Mouse (Mus musculus) c-Kit-positive CD71-positive TER-119-negative erythroid progenitor cells, embryonic 14.5 days (primary cell): Measurements from ENCODE around the gene Ythdc1.
"Not testable (repeated sequence)": the region's sequence is repeated elsewhere in the genome, so short reads cannot be mapped to it uniquely, and the experiment has no call there.

ENCODE experiments used
- DNase-seq: peaks from one replicate; pipeline ENCODE4 v3.0.0-alpha.2; 2013; ENCODE audit warnings: low read depth

Gene Ythdc1

GRCm38 (mm10) chr5:86803962-86804940 is at the start of gene Ythdc1:
Gene Ythdc1, plus strand, starts transcription at chr5:86804221.
- DNase-seq, result peak; percentile 90

GRCm38 (mm10) chr5:86769015-86769658 is 34.9 kb upstream of the Ythdc1 start:
- DNase-seq, result no peak

- DNase-seq, result no peak
Observed at GRCm38 (mm10) chr5:86771010-86771409, 33.0 kb upstream of the Ythdc1 start.

- no peak for DNase-seq
Observed at GRCm38 (mm10) chr5:86776941-86777340, 27.1 kb upstream of the Ythdc1 start.

GRCm38 (mm10) chr5:86778471-86778870 is 25.6 kb upstream of the Ythdc1 start:
- DNase-seq, result no peak

GRCm38 (mm10) chr5:86783059-86783458 is 21.0 kb upstream of the Ythdc1 start:
- no peak for DNase-seq

GRCm38 (mm10) chr5:86784205-86784604 is 19.8 kb upstream of the Ythdc1 start:
- DNase-seq, result no peak

- DNase-seq, result no peak
Observed at GRCm38 (mm10) chr5:86786798-86787197, 17.2 kb upstream of the Ythdc1 start.

GRCm38 (mm10) chr5:86789954-86790353 is 14.1 kb upstream of the Ythdc1 start:
- DNase-seq, result no peak

- DNase-seq, result no peak
Observed at GRCm38 (mm10) chr5:86792249-86792648, 11.8 kb upstream of the Ythdc1 start.

GRCm38 (mm10) chr5:86792807-86793206 is 11.2 kb upstream of the Ythdc1 start:
- no peak for DNase-seq

- DNase-seq, result no peak
Observed at GRCm38 (mm10) chr5:86816795-86817194, 12.8 kb downstream of the Ythdc1 start.

GRCm38 (mm10) chr5:86836378-86836777 is 32.4 kb downstream of the Ythdc1 start:
- DNase-seq, result not testable (repeated sequence)

- DNase-seq, result no peak
Observed at GRCm38 (mm10) chr5:86838110-86838509, 34.1 kb downstream of the Ythdc1 start.

- no peak for DNase-seq
Observed at GRCm38 (mm10) chr5:86839472-86839871, 35.5 kb downstream of the Ythdc1 start.

- no peak for DNase-seq
Observed at GRCm38 (mm10) chr5:86840207-86840606, 36.2 kb downstream of the Ythdc1 start.

- DNase-seq, result not testable (repeated sequence)
Observed at GRCm38 (mm10) chr5:86841261-86841660, 37.2 kb downstream of the Ythdc1 start.

GRCm38 (mm10) chr5:86850104-86850503 is 46.1 kb downstream of the Ythdc1 start:
- peak; percentile 20 for DNase-seq

- DNase-seq, result no peak
Observed at GRCm38 (mm10) chr5:86851658-86852057, 47.6 kb downstream of the Ythdc1 start.

- DNase-seq, result not testable (repeated sequence)
Observed at GRCm38 (mm10) chr5:86856505-86856904, 52.5 kb downstream of the Ythdc1 start.

- DNase-seq, result no peak
Observed at GRCm38 (mm10) chr5:86857682-86858081, 53.7 kb downstream of the Ythdc1 start.

GRCm38 (mm10) chr5:86858336-86858735 is 54.3 kb downstream of the Ythdc1 start:
- DNase-seq, result no peak

GRCm38 (mm10) chr5:86871877-86872276 is 67.9 kb downstream of the Ythdc1 start:
- DNase-seq, result no peak
